Mouse (Mus musculus) kidney, embryonic 16.5 days (tissue): ENCODE measurements around the gene Mon2. TPM values are rescaled to one million over a fixed set of nuclear protein-coding genes. Genes with fewer than 3 reads are reported as not detected.
A peak's percentile ranks its signal among the peaks of the same experiment; 100 is the strongest.

Experiments
- ATAC-seq: fragments of 200-750 bp; cut with Nextera tagmentation; 2 replicates; pipeline ENCODE4 v1.8.0; 2017; ENCODE audit warnings: moderate TSS enrichment; ENCODE audit not compliant: low FRiP score, low TSS enrichment
- H3K27ac ChIP-seq: fragments of 300-500 bp; sonication (generic); 2 replicates; pipeline ENCODE4 v1.5.1; 2014; ENCODE audit warnings: low read length
- H3K27me3 ChIP-seq: fragments of 300-500 bp; sonication (generic); 2 replicates; pipeline ENCODE4 v1.6.1; 2014; ENCODE audit warnings: low read length, control low read depth, mixed read lengths; ENCODE audit not compliant: insufficient read depth
- H3K36me3 ChIP-seq: fragments of 300-500 bp; sonication (generic); 2 replicates; pipeline ENCODE4 v1.6.1; 2014; ENCODE audit warnings: low read length, control low read depth, mixed read lengths; ENCODE audit not compliant: insufficient read depth
- H3K4me1 ChIP-seq: fragments of 300-500 bp; sonication (generic); 2 replicates; pipeline ENCODE4 v1.6.1; 2014; ENCODE audit warnings: low read length, control low read depth, mixed read lengths; ENCODE audit not compliant: insufficient read depth
- H3K4me2 ChIP-seq: fragments of 300-500 bp; sonication (generic); replicated peaks from 2 replicates; pipeline ENCODE4 v1.6.1; 2014; ENCODE audit warnings: low read depth, low read length
- H3K4me3 ChIP-seq: fragments of 300-500 bp; sonication (generic); 2 replicates; pipeline ENCODE4 v1.5.1; 2014; ENCODE audit warnings: mild to moderate bottlenecking, low read length
- H3K9ac ChIP-seq: fragments of 300-500 bp; sonication (generic); replicated peaks from 2 replicates; pipeline ENCODE4 v1.6.1; 2014; ENCODE audit warnings: low read length
- H3K9me3 ChIP-seq: fragments of 300-500 bp; sonication (generic); 2 replicates; pipeline ENCODE4 v1.6.1; 2016; ENCODE audit warnings: low read length, control low read depth
- WGBS: fragments of 180-500 bp; shearing (Covaris S2); extraction: QIAGEN DNeasy Blood & Tissue Kit; methylation state at CpG from one replicate; pipeline ENCODE4 v1.1.7; 2014; 5-methylcytosine and 5-hydroxymethylcytosine counted together
- polyA plus RNA-seq: library from polyadenylated mRNA; unstranded; fragments of >200 nt; fragmentation: Nextera tagmentation; extraction: Ambion mirVana; gene quantifications from 2 replicates; pipeline ENCODE4 v1.2.1, GENCODE M21; 2015

Mon2 gene
- 19.0 and 22.6 TPM in 2 replicates for polyA plus RNA-seq

DNA sequence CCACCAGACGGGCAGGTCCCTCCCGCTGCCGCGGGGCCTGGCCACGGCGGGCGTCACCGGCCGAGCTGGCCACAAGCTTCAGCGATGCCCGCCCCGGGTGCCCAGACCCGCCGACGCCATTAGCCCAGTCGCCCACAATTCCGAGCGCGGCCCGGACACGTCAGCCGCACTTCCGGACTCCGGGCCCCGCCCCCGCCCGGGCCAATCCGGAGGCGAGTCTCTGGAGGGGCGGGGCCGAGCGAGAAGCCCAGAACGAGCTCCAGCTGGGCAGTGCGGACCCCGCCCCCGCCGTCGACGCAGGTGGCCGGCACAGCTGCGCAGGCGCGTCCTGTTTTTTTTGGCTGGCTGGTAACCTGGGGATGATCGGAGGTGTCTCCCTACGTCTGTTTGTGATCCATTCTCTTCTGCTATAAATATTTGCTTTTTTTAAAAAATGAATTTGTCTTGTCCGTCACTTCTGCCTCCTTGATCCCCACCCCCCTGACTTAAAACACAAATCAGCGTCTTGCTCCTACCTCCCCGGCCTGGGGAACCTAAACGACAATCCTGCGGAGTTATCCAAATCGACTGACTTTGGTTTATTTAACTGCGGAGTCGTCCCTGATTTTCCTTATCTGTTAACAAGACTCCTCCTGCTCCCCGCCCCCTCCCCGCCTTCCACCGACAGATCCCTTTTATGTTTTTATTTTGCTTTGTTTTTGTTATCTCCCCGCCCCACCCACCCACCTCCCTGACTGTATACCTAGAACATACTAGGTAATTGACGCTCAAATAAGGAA, at the start of gene Mon2:
TSS of gene Mon2 (minus strand) at position 261 of the 779 bp plus-strand sequence.
- ATAC-seq: peak; percentile 100
- WGBS: under 1% methylated on average over 54 of the region's 58 CpGs
- Histone ChIP-seq H3K4me2 (peak within 1 kb of the TSS; percentile 85), H3K9me3 (no peaks in the 10 kb centered on the region), H3K36me3 (no peaks in the 10 kb centered on the region), H3K9ac (peak within 1 kb of the TSS; percentile 94), H3K4me3 (peak within 1 kb of the TSS; percentile 98), H3K27ac (peak within 1 kb of the TSS; percentile 63), H3K4me1 (peaks cover 13% of the 10 kb centered on the region), H3K27me3 (no peaks in the 10 kb centered on the region)

DNA sequence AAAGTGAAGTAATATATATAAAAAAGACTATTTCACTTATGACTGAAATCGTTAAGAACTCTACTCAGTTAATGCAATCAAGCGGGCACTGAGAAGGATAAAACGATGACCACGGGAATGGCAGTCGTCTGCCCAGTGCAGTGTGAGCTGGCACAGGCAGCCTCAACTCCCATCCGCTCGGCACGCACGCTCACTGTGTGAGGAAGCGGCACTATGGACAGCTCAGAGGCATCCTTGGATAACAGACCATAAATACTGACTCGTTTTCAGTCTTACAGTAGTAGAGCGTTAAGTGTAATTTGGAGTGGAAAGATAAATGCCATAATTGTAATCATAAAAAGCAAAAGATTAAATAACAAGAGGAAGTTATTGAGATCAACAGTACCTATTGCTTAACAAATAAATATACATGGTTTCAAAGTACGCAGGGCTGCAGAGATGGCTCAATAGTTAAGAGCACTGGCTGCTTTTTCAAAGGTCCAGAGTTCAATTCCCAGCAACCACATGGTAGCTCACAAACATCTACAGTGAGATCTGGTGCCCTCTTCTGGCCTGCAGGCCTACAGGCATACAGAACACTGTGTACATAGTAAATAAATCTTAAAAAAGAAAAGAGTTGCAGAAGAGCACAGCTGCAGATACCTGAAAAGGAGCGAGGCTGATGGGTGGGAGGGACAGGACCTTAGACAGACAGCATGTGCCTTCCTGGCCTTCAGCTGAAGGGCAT, 44.5 kb upstream of the Mon2 start:
- Histone ChIP-seq H3K27me3 (no peaks in the 10 kb centered on the region), H3K9me3 (no peaks in the 10 kb centered on the region), H3K9ac (no peak overlapping the region), H3K4me2 (no peak overlapping the region), H3K27ac (no peak overlapping the region), H3K36me3 (peaks cover 56% of the 10 kb centered on the region), H3K4me1 (no peaks in the 10 kb centered on the region), H3K4me3 (no peak overlapping the region)
- 94% methylated on average over 14 of the region's 14 CpGs for WGBS
- ATAC-seq: no peak

GRCm38 (mm10) chr10:123116861-123117260, 40.6 kb upstream of the Mon2 start:
- no peaks in the 10 kb centered on the region for H3K27me3 ChIP-seq
- 71% methylated on average over 14 of the region's 14 CpGs for WGBS

DNA sequence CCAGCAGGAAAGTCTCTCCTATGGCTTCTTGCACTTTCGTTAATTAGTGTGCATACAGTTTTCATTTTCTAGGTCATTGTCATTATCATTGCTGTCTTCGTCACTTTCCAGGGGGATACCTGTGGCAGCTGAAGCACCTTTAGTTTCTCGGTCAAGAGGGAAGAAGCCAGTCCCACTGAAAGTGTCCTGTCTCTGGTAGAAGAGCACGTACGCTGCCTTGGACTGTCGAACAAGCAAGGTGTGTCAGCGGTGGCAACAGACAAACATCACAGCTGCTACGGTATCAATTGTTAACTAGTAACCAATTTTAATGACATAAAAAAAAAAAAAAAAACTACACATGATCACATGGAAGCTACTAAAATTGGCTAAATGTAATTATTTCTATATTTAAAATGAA, 37.2 kb upstream of the Mon2 start:
- no peak for ATAC-seq
- Histone ChIP-seq H3K27me3 (no peaks in the 10 kb centered on the region), H3K4me2 (no peak overlapping the region), H3K36me3 (peaks cover 32% of the 10 kb centered on the region), H3K27ac (no peak overlapping the region), H3K9me3 (no peaks in the 10 kb centered on the region), H3K9ac (no peak overlapping the region), H3K4me3 (no peak overlapping the region), H3K4me1 (no peaks in the 10 kb centered on the region)
- WGBS: 91% methylated on average over 8 of the region's 8 CpGs

More at GRCm38 (mm10) chr10:123116861-123117260, 40.6 kb upstream of the Mon2 start:
- Histone ChIP-seq H3K4me1 (no peaks in the 10 kb centered on the region), H3K36me3 (peaks cover 49% of the 10 kb centered on the region), H3K9ac (no peak overlapping the region), H3K9me3 (no peaks in the 10 kb centered on the region), H3K4me2 (no peak overlapping the region), H3K4me3 (no peak overlapping the region), H3K27ac (no peak overlapping the region)
- no peak for ATAC-seq

DNA sequence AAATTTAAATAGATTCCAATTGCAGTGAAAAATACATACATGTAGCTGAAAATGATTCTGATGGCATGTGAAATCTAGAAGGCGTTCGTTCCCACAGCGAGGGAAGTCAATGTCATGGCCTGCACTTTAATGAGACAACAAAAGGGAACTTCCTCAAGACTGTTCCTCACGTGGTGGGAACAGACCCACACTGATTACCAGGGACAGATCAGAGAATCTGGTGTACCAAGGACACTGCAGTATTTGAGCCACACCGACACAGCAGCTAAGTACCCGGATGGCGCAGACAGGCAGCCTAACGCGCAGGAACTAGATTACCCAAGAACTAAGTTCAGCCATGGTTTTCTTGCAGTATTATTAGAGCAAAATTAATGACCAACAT, 36.5 kb upstream of the Mon2 start:
- Histone ChIP-seq H3K9ac (no peak overlapping the region), H3K4me3 (no peak overlapping the region), H3K4me1 (no peaks in the 10 kb centered on the region), H3K9me3 (no peaks in the 10 kb centered on the region), H3K4me2 (no peak overlapping the region), H3K27me3 (no peaks in the 10 kb centered on the region), H3K27ac (no peak overlapping the region), H3K36me3 (peaks cover 32% of the 10 kb centered on the region)
- 93% methylated on average over 9 of the region's 9 CpGs for WGBS
- ATAC-seq: no peak

DNA sequence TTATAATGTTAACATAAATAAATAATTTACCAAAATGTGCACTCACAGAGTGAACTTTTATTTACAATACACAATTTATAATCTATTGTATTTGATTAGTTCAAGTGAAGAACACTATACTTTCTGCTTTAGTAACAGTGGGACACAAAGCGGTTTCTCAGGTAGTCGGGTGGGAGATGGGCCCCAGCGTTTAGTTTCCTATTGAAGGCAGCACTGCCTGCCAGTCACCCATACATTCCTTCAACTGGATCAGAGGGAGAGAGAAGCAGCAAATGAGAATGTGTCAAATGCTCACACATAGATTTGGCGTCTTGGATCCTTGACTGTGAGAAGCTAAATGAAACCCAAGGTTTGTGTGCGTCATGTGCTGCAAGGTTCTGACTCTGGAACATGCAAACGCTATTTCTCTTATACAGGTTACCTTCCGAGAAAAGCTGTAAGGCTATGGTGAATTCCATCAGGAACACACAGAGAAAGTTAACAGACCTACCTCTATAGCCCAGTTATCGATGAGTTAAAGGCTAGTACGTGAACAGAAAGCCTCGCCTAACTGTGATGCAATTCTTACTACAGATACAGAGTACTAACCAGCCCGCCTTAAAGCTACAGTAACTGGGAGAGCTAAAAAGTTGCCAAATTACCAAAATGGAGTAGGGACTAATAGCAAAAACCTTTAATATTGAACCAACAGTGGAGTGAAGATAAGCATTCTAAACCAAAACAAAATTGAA, 35.9 kb upstream of the Mon2 start:
- Histone ChIP-seq H3K4me3 (no peak overlapping the region), H3K4me2 (no peak overlapping the region), H3K27ac (no peak overlapping the region), H3K9me3 (no peaks in the 10 kb centered on the region), H3K27me3 (no peaks in the 10 kb centered on the region), H3K9ac (no peak overlapping the region), H3K4me1 (no peaks in the 10 kb centered on the region), H3K36me3 (peaks cover 26% of the 10 kb centered on the region)
- no peak for ATAC-seq
- 89% methylated on average over 11 of the region's 11 CpGs for WGBS

GRCm38 (mm10) chr10:123110548-123110947, 34.2 kb upstream of the Mon2 start:
- H3K36me3 ChIP-seq: peaks cover 16% of the 10 kb centered on the region
- no peak overlapping the region for H3K4me2 ChIP-seq
- H3K4me1 ChIP-seq: 0 out of 2 replicates have a peak, but pooled peaks cover 4% of the 10 kb centered on the region
- no peak overlapping the region for H3K4me3 ChIP-seq
- no peaks in the 10 kb centered on the region for H3K27me3 ChIP-seq
- no peak for ATAC-seq
- whole genome bisulfite sequencing: 80% methylated on average over 11 of the region's 11 CpGs
- no peak overlapping the region for H3K9ac ChIP-seq
- no peak overlapping the region for H3K27ac ChIP-seq
- no peaks in the 10 kb centered on the region for H3K9me3 ChIP-seq

- H3K9me3 ChIP-seq: no peaks in the 10 kb centered on the region
- no peak overlapping the region for H3K9ac ChIP-seq
- H3K27me3 ChIP-seq: no peaks in the 10 kb centered on the region
- 73% methylated on average over 1 of the region's 1 CpGs for WGBS
- H3K27ac ChIP-seq: no peak overlapping the region
- H3K36me3 ChIP-seq: peaks cover 5% of the 10 kb centered on the region; the same call in 1 of the 2 replicates
- 0 out of 2 replicates have a peak, but pooled peaks cover 4% of the 10 kb centered on the region for H3K4me1 ChIP-seq
- no peak overlapping the region for H3K4me3 ChIP-seq
- ATAC-seq: no peak
- H3K4me2 ChIP-seq: no peak overlapping the region
Measured at GRCm38 (mm10) chr10:123108527-123108926, 32.2 kb upstream of the Mon2 start.

GRCm38 (mm10) chr10:123108121-123108520, 31.8 kb upstream of the Mon2 start:
- H3K4me1 ChIP-seq: 0 out of 2 replicates have a peak, but pooled peaks cover 4% of the 10 kb centered on the region
- WGBS: 73% methylated on average over 5 of the region's 5 CpGs
- no peak overlapping the region for H3K9ac ChIP-seq
- H3K4me3 ChIP-seq: no peak overlapping the region
- no peak for ATAC-seq
- no peak overlapping the region for H3K27ac ChIP-seq
- no peak overlapping the region for H3K4me2 ChIP-seq
- H3K36me3 ChIP-seq: peaks cover 5% of the 10 kb centered on the region; the same call in 1 of the 2 replicates
- H3K9me3 ChIP-seq: no peaks in the 10 kb centered on the region
- H3K27me3 ChIP-seq: no peaks in the 10 kb centered on the region
